Mouse (Mus musculus): ENCODE data around the gene Btk.

The Btk gene

DNA sequence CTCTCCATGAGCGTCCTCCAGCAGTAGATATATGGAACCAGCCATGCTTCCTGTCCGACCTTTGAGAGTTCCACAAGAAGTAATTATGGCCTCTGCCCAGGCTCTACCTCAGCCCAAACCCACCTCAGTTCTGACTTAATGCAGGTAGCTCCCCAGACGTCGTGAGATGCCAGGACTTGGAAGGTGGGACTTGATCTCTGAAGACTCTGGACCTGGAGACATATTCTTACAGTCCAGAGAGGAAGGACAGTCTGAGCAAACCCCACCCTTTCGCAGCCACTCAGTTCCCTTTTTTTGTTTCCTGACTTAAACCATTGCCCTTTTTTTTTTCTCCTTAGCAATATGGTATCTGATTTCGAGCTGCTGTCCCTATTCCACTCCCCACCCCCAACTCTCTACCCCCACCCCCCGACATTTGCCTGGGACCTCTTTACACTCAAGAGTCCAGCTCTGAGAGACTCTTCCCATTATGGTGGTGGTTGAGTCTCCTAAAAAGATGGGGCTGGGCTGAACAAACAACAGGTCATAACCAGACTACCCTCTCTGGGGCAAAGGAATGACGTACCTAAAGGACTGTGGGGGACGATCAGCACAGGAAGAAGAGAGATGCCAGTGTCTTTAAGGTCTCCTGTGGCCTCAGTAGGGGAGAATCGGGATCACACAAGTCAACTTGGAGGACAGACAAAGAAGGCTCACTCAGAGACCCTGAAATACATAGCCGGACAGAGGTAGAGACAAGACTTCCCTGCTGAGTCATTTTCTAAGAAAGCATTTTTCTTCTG, at the start of gene Btk:
TSS of gene Btk (minus strand) at position 683 of the 782 bp plus-strand sequence.
- DNase-seq, result no peak

DNA sequence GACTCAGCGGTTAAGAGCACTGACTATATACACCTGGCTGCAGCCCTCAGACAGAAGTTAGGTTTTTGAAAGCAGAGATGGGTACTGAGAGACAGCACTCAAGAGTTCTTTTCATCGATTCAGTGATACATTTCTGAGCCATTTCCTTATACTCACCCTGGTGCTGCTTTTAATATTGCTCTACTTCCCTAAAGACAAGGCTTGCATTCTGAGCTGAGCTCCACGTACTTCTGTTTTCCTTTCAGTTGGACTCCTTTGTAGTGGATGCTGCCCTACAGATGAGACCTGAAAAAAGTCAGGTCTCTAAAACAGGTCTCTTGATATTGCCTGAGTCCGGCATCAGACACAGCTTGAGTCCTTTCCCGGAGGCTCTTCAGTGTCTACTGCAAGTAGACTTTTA, 49.3 kb upstream of the Btk start:
- no peak for DNase-seq

DNA sequence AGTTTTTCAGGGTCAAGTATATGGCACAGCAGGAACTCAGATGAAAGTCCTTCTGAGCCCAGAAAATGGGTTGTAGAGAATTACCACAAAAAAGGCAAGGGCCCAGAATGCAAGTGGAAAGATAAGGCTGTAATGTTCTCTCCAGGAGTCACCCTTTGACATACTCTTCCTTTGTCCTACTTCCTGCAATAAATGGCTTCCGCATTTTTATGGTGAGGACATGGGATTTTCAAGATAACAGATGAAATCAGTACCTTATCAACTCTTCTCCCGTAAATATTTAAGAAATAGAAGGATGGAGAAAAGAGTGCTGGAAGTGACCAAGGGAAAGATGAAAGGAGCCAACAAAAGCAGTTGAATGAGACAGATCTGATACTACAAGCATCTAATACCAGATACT, 44.8 kb upstream of the Btk start:
- no peak for DNase-seq

DNA sequence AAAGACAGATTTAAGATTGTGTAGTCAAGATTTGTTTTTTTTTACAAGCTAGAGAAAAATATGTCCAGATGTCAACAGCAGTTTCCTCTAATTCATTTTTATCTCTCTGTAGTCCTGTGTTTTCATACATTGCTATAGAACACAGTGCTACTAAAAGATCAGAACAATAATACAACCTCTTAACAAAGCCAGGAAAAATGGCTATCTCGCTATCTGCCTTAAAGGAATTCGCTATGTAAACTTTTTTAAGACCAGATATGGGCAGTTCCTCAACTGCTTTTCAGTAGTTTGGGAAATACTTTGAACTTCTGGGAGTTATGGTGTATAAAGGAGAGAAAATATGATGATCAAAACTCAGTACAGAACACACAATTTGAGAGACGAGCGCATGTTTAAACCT, 40.0 kb upstream of the Btk start:
- no peak for DNase-seq

DNA sequence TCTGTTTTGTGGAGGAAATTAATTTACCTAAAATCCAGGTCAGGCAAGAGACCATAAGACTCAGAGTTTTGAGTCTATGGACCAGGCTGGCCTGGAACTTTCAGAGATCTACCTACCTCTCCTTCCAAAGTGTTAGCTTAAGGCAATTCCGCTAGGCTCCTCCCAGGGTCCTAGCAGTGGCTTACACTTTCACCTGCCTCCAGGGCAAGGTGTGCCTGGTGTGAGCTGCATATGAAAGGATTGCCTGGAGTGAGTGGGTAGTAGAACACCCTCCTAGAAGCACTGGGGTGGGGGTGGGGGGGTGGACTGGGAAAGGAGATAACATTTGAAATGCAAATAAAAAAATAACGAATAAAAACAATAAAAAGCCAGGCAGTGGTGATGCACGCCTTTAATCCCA, 38.3 kb upstream of the Btk start:
- no peak for DNase-seq

DNA sequence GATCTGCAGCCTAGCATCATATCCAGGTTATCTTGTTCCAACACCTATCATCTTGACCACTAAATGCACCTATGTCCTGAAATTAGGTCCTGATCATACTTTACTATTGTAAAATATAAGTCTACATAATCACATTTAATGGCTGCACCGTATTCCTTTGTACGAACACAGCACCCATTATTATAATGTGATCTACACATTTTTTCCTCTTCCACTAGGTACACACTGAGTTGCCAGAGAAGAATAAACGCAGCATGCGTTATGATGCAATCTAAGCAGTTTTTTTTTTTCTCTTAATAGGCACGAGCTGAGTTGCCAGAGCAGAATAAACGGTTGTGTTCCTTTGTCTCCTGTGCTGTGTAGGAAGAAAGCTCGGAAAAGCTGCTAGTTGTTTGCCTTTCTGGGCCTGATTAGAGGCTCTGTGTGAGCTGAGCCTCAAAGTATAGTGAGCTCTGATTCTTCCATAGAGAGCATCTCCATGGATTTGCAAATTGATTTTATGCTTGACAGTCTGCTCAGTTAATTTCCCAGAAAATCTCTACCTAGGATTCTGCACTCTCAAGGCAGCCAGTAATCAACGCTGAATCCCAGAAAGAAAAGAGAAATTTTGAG, 37.0 kb upstream of the Btk start:
- no peak for DNase-seq

DNA sequence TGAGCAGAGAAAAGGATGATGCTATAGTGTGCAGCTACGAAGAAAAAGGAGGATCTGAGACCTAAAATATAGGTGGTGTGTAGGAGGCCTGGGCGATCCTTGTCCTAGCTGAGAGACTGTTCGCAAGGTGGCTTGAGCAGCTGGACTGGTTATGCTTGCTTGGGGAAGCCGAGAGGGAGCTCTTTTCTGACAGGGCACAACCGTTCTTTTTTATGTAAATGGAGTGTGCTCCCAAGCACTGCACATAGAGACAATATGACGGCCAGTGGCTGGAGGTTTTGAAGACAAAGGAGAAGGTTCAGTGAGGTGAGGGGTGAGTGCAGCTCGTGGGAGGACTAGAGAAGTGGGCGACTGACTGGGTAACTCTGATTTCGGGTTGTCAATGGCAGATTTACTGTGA, 36.3 kb upstream of the Btk start:
- no peak for DNase-seq

DNA sequence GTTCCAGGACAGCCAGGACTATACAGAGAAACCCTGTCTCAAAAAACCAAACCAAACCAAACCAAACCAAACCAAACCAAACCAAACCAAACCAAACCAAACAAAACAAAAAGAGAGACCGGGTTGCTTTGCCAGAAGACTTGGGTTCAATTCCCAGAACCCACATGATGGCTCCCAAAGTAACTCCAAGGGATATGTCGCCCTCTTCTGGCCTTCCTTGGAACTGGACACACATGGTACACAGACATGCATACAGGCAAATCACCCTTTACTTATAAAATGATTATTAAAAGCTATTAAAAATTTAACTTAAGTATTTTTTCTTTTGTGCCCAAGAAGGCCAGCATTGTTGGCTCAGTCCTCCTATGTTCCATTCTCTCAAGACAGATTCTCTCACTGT, 30.9 kb upstream of the Btk start:
- no peak for DNase-seq

DNA sequence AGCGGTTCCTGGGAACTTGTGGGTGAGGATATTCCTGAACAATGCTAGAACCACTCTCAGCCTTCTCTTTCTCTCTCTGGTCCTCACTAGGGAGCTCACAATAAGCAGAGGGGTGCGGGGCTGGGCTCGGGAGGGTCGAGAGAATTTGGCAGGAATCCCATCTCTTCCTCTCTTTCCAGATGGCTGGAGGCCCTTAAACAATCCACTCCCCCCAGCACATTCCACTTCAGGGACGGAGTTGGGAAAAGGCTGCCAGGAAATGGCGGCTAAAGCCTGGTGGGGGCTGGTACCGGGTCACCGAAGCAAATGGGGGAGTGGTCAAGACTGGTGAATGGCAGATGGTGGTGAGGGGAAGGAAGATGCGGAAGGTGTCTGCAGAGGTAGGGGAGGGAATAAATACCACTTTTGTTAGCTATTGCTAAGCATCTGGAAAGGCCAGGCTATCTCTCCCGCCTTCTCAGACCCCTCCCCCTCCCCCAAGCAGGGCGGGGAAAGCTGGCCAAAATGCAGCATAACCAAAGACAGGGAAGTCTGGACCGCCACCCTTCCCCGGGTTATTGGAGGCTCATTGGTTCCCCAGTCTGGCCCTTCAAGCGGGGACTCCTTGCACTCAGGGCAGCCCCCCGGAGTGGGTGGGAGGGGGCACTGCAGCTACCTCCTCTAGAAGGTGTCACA, 29.1 kb upstream of the Btk start:
- peak; percentile 25 for DNase-seq

DNA sequence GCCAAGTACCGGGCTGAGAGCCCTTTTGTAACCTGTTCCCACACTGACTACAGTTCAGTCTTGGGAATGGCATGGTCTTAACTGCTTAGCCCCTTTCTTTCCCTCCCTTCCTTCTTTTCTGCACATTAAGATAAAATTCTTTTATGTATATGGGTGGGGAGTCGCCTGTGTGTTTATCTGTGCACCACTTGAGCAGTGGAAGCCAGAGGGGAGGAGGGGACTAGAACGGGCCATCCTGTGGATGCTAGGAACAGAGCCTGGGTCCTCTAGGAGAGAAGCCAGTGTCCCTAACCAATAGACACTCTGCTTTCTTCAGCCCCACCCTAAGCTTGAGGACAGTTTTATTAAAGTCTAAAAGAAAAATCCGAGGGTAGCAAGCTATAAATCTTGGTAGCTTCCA, 27.6 kb upstream of the Btk start:
- DNase-seq, result no peak

DNA sequence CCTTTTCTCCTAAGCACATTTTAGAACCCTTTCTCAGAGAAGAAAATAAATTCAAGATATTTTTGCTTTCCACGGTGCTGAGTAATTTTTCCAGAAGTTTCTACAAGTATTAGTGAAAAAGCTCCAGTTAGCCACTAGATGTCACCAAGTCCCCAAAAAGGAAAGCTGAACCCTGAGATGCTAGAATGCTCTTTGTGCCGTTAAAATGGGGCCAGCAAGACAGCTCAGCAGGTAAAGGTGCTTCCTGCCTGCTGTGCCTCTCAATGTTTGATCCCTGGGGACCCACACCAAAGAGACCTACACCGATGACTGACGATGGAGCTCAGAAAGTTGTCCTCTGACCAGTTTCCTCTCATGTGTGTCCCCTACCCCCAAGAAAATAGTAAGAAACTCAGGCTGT, 26.1 kb upstream of the Btk start:
- DNase-seq, result no peak

DNA sequence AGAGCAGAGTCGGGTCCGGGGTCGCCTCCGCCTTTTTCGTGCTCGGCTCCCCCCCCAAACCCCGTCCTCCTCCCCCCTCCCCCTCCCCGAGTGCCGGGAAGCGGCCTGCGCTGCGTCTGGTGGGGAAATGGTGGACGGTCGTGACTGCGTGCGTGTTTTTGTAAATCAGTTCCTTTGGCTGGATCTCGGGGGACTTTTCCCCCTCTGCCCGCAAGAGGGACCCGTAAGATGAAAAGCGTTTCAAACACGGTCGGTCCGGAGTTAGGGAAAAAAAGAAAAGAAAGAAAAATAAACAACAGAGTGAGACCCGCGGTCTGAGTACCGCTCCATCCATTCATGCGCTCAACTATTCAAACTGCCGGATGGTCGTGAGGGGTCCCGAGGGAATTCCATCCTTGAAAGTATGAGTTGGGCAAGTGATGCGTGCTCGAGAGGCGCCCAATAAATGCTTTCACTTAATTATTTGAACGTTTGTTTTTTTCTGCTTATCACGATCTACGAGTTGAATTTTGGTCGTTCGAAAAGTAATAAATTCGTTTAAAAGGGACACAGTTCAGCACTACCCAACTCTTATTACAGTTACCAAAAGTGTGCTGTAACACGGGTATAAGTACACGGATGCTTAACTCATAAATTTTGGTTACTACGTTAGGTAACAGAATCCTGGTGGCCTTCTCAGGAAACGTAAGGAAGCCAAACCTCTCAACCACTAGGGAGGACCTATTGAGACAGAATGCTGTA, 18.2 kb upstream of the Btk start:
- no peak for DNase-seq

DNA sequence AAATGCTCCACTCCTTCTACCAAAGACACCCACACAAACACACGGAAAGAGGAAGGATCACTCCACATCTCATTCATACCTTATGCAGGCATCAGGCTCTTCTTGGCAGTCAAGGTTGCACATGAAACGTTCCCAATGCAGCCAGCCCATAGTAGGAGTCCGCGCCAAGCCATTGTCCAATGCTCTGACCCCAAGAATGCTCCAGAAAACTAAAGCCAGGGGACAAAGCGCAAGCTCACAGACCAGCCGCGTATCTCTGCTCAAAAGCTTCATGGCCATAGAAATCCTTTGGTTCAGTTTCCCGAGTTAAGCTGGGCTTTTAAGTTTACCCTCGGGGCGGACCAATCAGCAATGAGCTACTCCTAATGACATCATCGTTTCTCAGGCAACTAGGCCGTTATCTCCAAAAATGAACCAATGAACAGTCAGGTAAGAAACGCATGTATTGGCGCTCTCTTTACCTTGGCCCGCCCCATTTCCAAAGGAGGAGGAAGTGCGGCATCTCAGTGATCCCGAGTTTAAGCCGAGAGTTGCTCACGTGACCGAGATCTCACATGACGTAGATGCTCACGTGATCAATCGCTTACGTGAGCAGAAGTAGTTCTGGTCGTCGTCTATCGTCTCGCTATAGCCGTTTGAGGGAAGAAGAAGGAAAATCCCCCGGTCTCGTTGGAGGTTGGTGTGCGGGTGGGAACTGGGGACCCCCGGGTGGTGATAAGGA, 17.4 kb upstream of the Btk start, which contains the start of the genes Gla and Hnrnph2:
TSS of gene Gla (minus strand) at position 467 of the 721 bp plus-strand sequence.
TSS of gene Hnrnph2 (plus strand) at position 521 of the 721 bp plus-strand sequence.
- DNase-seq, result peak; percentile 95

DNA sequence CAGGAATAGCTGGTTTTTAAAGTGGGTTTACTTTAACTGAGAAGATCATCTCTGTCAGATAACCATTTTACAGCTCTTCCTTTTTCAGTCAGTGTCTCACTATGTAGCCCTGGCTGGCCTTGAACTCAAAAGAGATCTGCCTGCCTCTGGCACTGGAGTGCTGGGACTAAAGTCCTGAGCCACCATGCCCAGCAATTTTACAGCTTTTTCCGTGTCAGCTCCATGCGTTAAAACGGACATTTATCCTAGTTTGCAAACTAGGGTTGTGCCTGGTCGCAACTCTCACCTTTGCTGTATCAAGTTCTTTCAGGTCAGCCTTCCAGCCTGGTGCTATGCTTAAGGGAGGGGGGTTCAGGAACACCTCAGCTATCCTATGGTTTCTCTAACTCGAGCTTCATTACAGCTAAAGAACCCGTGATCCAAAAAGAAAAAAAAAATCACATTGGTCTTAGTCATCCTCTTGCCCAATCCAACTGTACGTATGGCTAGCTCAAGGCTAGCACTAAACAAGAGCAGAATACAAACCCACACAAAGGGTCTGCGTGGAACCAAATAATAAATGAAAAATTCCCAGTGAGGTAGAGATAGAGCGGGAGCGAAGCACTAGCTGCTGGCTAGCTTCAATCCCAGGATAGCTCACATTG, 16.7 kb upstream of the Btk start:
- DNase-seq, result no peak

DNA sequence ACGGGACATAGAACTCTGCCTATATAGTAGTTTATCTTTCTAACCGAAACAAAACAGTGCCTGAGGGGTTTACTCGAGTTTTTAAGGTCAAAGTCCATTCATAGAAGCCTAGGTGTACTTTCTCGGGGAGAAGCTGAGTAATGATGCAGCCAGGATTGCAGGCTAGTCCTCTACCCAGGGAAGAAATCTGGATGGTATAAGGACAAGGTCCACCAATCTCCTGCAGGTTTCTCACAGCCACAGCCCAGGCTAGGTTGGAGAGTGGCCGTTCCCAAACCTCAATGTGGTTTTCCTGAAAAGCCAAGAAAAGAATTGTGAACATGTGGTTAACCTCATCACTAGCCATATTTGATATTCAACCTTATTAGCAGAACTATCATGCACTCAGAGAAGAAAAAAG, 6.5 kb upstream of the Btk start:
- DNase-seq, result no peak

DNA sequence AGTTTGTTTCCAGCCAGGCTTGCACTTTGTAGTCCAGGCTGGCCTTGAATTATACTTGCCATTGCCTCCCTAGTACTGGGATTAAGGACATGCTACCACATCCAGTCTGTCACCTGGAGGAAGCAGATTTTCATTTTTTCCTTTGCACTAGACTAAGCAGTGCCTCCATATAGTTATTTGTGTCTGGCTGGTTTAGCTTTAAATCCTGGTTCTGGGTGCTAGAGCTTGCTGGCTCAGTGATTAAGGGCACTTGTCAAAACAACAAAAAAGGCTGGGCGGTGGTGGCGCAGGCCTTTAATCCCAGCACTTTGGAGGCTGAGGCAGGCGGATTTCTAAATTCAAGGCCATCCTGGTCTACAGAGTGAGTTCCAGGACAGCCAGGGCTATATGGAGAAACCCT, 5.6 kb upstream of the Btk start:
- DNase-seq, result no peak

DNA sequence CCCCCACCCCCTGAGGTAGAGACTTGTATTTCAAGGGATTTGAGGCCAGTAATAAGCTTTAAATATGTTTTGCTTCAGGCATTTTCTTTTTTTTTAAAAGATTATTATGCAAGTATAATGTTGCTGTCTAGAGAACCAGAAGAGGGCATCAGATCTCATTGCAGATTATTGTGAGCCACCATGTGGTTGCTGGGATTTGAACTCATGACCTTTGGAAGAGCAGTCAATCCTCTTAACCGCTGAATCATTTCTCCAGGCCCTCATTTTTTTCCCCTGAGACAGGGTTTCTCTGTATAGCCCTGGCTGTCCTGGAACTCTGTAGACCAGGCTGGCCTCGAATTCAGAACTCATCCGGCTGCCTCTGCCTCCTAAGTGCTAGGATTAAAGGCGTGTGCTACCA, 4.9 kb upstream of the Btk start:
- DNase-seq, result no peak

DNA sequence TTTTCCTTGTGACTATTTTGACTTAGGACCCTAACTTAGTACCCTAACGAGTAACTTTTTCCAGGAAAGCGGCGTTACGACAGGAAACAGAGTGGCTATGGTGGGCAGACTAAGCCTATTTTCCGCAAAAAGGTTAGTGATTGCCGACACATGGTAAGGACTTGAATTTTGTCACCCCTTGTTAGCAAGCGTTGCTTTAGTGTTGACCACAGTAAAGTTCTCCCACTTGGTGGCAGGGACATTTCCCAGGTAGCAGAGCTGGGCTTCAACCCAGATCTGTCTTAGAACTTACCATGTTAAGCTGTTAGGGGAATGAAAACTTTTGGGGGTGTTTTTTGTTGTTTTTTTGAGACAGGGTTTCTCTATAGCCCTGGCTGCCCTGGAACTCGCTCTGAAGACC, 3.1 kb upstream of the Btk start:
- no peak for DNase-seq

DNA sequence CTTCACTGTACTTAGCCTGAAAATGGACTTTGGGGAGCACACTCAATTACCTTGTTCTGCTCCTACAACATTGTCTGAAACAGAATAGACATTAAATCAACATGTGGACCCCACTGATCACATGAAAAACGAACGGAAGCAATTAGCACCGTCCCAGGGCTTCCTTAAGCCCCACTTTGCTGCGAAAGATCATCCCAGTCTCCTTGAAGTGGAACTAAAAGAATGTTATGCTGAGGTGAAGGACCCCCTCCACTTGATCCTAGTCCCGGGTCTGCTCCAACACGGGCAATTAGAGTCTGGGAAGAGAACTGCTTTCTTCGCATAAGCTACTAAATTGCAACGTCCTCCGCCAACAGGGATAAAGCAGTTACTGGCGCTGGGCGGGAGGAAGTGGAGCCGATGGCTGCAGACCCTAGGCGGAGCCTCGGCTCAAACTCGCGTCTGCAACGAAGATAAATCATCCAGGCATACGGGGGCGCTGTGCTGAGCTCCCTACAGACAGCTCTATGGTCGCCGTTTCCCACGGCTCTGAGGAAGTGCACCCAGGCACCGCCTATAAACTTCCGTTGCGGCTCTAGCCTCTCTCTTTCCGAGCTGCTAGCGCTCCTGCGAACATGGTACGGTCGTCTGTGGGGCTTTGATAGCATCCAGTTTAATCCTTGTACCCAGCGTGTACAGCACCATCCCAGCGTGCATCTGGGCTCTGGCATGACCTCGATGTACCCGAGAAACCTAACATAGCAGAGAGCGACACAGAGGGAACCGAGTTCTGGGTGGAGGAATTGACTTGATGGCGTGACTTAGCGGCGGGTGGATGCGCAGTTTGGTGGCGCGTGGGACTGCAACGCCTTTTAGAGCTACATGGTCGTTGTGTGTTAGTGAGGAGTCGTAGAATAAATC, 2.0 kb upstream of the Btk start, which contains the start of gene Rpl36a:
TSS of gene Rpl36a (plus strand) at position 552 of the 900 bp plus-strand sequence.
- peak; percentile 89 for DNase-seq

DNA sequence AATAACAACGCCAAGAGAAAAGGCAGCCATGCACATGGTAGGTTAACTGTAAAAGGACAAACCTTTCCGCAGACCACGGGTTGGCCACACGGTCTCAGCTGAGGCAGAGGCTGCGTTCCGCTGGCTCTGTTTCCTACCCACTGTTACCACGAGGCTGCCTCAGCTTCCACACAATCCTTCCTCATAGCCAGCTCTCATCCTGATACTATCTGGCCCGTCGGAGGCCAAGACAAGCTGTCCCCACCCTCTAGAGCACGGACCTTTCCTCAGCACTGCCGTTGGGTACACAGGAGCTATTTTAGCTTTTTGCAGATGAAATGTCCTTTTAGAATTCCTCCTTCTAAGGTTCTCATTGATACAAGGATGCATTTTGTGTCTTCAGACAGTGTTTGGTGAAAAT, 1.1 kb downstream of the Btk start:
- DNase-seq, result no peak
